Mouse (Mus musculus): ENCODE data around the gene Vrk2.

Gene Vrk2

GRCm38 (mm10) chr11:26593061-26594059 lies at the start of gene Vrk2, which contains the start of gene Gm6899:
Vrk2 (minus strand) TSS chr11:26593999.
Gm6899 (plus strand) TSS chr11:26593241.
- DNase-seq: peak; percentile 85

- no peak for DNase-seq
Observed at GRCm38 (mm10) chr11:26642141-26642540, 48.3 kb upstream of the Vrk2 start.

DNA sequence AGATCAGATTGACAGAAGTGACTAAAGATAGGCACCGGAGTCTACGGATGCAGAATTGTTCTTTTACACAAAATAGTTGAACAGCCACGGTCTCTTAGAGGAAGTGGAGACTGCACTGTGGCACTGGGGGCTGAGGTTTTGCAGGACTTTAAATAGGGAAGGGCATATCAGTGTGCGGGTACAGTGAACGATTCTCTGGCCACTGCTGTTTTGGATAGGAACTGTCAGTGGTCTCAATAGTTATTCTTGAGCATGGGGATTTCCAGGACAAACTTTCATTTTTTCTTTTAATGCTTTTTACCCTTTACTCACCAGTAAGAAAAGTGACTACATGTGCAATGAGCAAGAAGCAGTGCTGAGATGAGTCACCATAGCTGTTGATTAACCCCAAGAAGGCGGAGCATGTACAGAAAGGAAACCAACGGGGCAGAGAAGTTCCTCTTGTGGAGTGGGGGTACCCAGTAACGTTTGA lies 46.6 kb upstream of the Vrk2 start:
- peak; percentile 62 to 68 for DNase-seq

GRCm38 (mm10) chr11:26636239-26636638 lies 42.4 kb upstream of the Vrk2 start:
- DNase-seq: no peak

GRCm38 (mm10) chr11:26622727-26623126 lies 28.9 kb upstream of the Vrk2 start:
- no peak for DNase-seq

DNA sequence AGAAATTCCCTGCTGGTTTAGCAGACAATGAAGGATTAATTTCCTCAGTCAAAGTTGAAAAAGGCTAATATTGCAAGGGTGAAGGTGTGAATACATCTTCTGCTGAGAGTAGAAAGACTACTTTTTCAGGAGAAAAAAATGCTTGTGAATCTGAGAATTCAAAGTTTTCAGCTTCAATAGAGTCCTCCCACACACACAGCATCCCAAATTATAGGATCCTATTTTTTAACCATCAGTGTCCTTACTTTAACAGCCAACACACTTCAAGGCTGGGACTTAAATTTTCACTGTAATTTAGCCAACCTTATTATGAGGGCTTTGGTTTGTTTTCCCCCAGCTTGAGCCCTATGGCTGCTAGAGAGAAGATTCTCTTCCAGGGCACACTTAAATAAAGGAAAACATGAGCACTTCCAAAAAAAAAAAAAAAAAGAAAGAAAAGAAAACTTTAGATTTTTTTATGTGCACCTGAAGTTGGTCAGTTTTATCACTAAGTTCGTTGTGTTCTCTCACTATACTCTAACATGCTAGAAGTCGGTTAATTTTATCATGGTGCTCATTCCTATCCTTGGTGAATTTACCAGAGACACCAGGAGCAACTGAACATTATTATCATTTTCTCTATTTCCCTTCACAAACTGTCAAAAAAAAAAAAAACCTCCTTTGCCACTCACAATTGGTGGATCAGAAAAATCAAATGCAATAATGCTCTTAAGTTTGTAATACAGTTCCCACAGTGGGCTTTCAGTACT lies 24.9 kb upstream of the Vrk2 start:
- no peak for DNase-seq

- no peak for DNase-seq
Observed at GRCm38 (mm10) chr11:26608795-26609194, 15.0 kb upstream of the Vrk2 start.

- peak; percentile 45 to 61 for DNase-seq
Observed at GRCm38 (mm10) chr11:26604061-26604655, 10.4 kb upstream of the Vrk2 start.

GRCm38 (mm10) chr11:26601571-26602175 lies 7.9 kb upstream of the Vrk2 start:
- DNase-seq: no peak

DNA sequence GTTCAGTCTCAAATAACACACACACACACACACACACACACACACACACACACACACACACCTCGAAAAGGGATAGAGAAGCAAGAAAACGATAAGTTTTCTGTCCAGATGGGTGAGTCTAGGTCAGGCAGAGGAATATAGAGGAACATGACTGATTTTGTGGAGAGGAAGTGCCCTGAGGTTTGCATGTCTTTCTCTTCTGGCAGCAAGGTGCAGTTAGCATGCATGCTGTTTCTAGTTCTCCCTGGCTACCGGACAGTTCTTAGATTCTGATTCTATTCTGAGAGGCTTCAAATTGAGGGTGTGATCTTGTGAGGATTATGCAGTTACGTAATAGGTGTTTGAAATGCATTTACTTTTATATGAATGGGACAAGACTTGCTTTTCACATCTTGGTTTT lies 6.9 kb upstream of the Vrk2 start:
- DNase-seq: peak; percentile 18 to 22

- no peak for DNase-seq
Observed at GRCm38 (mm10) chr11:26598876-26599275, 5.1 kb upstream of the Vrk2 start.

DNA sequence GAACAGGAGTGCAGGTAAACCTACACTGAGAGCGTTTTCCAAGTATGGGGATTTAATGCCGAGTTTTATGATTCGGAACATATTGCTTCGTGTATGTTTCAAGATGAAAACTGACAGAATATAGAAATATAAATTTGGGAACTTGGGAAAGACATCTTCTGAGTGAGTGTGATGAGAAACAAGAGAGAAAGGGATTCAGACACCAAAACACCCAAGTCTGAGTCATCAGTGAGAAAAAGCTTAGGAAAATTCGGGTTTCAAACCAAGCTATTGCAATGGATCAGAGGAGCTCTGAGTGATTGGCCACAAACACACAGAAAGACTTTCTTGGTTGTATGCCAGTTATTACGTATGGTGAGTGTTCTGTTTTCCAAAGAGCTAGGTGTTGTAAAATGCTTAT lies 4.0 kb upstream of the Vrk2 start:
- DNase-seq: no peak

GRCm38 (mm10) chr11:26597145-26597544 lies 3.3 kb upstream of the Vrk2 start:
- no peak for DNase-seq

GRCm38 (mm10) chr11:26596186-26596585 lies 2.4 kb upstream of the Vrk2 start:
- no peak for DNase-seq

- DNase-seq: no peak
Observed at GRCm38 (mm10) chr11:26594487-26594886, 688 bp upstream of the Vrk2 start.

DNA sequence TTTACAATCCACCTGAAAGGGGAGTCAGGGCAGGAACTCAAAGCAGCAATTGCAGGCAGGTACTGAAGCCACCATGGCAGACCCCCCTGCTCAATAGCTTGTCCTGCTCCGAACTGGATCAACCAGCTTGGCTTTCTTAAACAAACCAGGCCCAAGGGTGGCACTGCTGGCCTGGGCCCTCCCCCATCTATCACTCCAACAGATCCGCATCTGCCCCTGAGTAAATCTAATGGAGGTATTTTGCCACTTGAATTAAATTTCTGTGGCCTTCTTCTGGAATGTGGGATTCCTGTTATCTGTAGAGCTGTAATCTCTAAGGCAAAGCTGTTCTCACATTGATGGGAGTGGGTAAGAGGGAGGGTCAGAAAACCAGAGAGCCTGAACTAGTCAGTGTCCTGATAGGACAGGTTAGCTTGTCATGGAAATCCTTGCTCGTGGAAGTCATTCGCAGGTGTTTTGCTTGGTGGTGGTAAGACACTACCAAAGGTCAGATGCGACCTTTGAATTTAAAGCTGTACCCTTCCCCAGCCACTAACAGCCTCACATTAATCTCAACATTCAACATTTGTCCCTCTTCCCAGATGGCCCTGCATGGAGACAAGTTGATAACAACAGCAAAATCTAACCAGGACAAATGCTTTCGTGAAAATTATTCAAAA lies 1.3 kb downstream of the Vrk2 start:
- peak in 1 of 2 experiments; percentile 6 for DNase-seq

- DNase-seq: no peak
Observed at GRCm38 (mm10) chr11:26587184-26587524, 6.6 kb downstream of the Vrk2 start.

- DNase-seq: peak; percentile 55 to 60
Observed at GRCm38 (mm10) chr11:26586367-26587183, 7.2 kb downstream of the Vrk2 start.

- DNase-seq: peak; percentile 48 to 53
Observed at GRCm38 (mm10) chr11:26585409-26586366, 8.1 kb downstream of the Vrk2 start.

DNA sequence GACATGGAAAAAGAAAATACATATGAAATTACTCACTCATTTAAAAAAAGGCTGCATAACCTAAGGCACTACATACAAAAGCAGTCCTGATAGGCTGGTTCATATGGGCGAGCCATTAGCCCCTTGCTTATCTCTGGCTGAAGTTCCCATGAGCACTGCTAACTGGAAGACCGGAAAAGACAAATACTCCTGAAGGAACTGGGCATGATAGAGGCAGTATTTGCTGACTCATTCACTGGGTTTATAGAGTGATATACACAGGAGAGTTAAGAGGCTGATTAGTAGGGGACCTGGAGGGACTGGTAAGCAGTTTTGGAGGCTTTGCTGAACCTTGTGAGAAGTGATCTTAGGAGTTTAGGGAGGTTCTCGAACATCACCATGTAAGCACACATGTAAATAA lies 42.2 kb downstream of the Vrk2 start:
- no peak for DNase-seq

All from B cell, adult 2 months (primary cell).